Mouse (Mus musculus): ENCODE data around the gene Olfr223. TPM values are rescaled to one million over a fixed set of nuclear protein-coding genes. Genes with fewer than 3 reads are reported as not detected.

Olfr223 gene
- polyA plus RNA-seq, 1 experiment: not detected

DNA sequence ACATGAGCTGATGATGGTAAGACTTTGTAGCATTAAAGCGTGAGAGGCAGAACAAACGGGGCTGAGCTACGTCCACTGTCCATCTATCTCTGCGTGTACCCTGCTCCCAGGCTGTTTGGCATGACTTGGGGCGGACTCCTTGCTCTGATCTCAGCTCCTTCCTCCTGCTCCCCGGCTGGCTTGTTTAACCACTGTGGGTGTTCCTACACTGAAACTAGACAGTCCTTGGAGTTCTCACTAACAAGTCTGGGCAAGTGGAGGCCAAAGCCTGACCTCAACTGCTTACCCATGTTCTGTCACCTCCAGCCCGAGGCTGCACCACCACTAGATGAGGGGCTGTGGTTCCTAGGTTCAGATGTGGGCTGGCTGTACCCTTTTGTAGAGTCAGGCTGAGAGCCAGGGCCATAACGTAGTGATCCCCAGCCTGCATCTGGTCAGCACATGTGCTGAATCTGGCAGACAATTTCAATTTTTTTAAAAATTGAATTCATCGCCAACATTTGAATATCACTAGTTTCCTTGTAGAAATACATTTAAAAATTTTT lies 42.2 kb upstream of the Olfr223 start:
- no peak for DNase-seq (ENCODE audit: low read depth in 1 of 2, low spot score in 2 of 2)
- no peaks in the 10 kb centered on the region for H3K36me3 ChIP-seq (ENCODE audit: control insufficient read depth, insufficient read depth, low read length)
- peaks cover 2% of the 10 kb centered on the region; the same call in 1 of the 2 replicates for H3K4me1 ChIP-seq (ENCODE audit: control insufficient read depth, insufficient read depth, insufficient read length)
- H3K27me3 ChIP-seq (ENCODE audit: control insufficient read depth, insufficient read depth, low read length): no peaks in the 10 kb centered on the region
- no peak overlapping the region for H3K4me3 ChIP-seq (ENCODE audit: extremely low read depth, insufficient read depth, insufficient read length)
- TF ChIP-seq CTCF (IDR thresholded peaks at IDR 0.05; ENCODE audit: extremely low read depth, insufficient read depth, insufficient read length, insufficient replicate concordance) (no peak), POLR2A (IDR thresholded peaks at IDR 0.05; ENCODE audit: low read depth, low read length) (no peak)
- H3K27ac ChIP-seq (ENCODE audit: insufficient read depth, low read length): no peak overlapping the region
- WGBS: 79% methylated on average over 9 of the region's 9 CpGs

DNA sequence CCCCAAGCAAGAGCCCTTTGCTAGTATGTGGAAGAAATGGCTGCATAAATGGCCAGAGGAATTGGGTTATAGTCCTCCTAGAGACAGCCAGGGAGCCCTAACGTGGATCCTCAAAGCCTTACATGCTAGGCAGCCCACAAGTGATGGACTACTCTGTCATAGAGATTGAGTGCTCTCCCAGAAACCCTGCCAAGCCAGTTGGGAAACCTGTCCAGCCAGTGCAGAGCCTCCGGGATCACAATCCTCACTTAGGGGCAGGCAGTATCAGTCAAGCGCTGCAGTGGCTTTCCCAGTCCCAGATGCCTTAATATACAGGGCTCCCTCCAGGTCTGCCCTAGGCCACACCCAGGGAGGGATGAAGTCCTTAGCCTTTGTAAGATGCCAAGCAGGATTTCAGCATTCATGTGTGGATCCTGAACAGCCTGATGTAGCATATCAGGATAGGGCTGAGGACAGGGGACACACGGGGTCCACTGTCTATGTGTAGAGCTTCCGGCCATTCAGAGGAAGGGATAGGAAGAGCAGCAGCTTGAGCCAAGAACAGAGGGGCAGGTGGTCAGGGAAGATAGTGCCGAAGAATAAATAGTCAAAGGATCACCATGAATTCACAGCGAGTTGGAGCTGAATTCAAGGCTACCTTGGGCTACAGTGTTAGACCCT lies 41.0 kb upstream of the Olfr223 start:
- Histone ChIP-seq H3K27ac (ENCODE audit: insufficient read depth, low read length) (no peak overlapping the region), H3K4me1 (ENCODE audit: control insufficient read depth, insufficient read depth, insufficient read length) (peaks cover 2% of the 10 kb centered on the region; the same call in 1 of the 2 replicates)
- WGBS: 88% methylated on average over 7 of the region's 7 CpGs

GRCm38 (mm10) chr11:59633037-59633436 lies 39.9 kb upstream of the Olfr223 start:
- TF ChIP-seq POLR2A (IDR thresholded peaks at IDR 0.05; ENCODE audit: low read depth, low read length) (no peak), CTCF (IDR thresholded peaks at IDR 0.05; ENCODE audit: extremely low read depth, insufficient read depth, insufficient read length, insufficient replicate concordance) (peak; percentile 65; the same call in 1 of the 2 replicates)
- Histone ChIP-seq H3K27ac (ENCODE audit: insufficient read depth, low read length) (no peak overlapping the region), H3K4me3 (ENCODE audit: extremely low read depth, insufficient read depth, insufficient read length) (no peak overlapping the region), H3K27me3 (ENCODE audit: control insufficient read depth, insufficient read depth, low read length) (no peaks in the 10 kb centered on the region), H3K36me3 (ENCODE audit: control insufficient read depth, insufficient read depth, low read length) (no peaks in the 10 kb centered on the region), H3K4me1 (ENCODE audit: control insufficient read depth, insufficient read depth, insufficient read length) (peaks cover 2% of the 10 kb centered on the region; the same call in 1 of the 2 replicates)
- 26% methylated on average over 5 of the region's 5 CpGs for whole genome bisulfite sequencing
- DNase-seq (ENCODE audit: low read depth in 1 of 2, low spot score in 2 of 2): peak; percentile 25 to 37

More for the DNA sequence above, 41.0 kb upstream of the Olfr223 start:
- no peaks in the 10 kb centered on the region for H3K27me3 ChIP-seq (ENCODE audit: control insufficient read depth, insufficient read depth, low read length)
- H3K36me3 ChIP-seq (ENCODE audit: control insufficient read depth, insufficient read depth, low read length): no peaks in the 10 kb centered on the region
- no peak overlapping the region for H3K4me3 ChIP-seq (ENCODE audit: extremely low read depth, insufficient read depth, insufficient read length)
- TF ChIP-seq POLR2A (IDR thresholded peaks at IDR 0.05; ENCODE audit: low read depth, low read length): no peak
- no peak for TF ChIP-seq CTCF (IDR thresholded peaks at IDR 0.05; ENCODE audit: extremely low read depth, insufficient read depth, insufficient read length, insufficient replicate concordance)
- no peak for DNase-seq (ENCODE audit: low read depth in 1 of 2, low spot score in 2 of 2)

- Histone ChIP-seq H3K4me1 (ENCODE audit: control insufficient read depth, insufficient read depth, insufficient read length) (peaks cover 2% of the 10 kb centered on the region; the same call in 1 of the 2 replicates), H3K36me3 (ENCODE audit: control insufficient read depth, insufficient read depth, low read length) (no peaks in the 10 kb centered on the region), H3K27ac (ENCODE audit: insufficient read depth, low read length) (no peak overlapping the region), H3K4me3 (ENCODE audit: extremely low read depth, insufficient read depth, insufficient read length) (no peak overlapping the region), H3K27me3 (ENCODE audit: control insufficient read depth, insufficient read depth, low read length) (no peaks in the 10 kb centered on the region)
- no peak for DNase-seq (ENCODE audit: low read depth in 1 of 2, low spot score in 2 of 2)
- 87% methylated on average over 4 of the region's 4 CpGs for WGBS
- TF ChIP-seq CTCF (IDR thresholded peaks at IDR 0.05; ENCODE audit: extremely low read depth, insufficient read depth, insufficient read length, insufficient replicate concordance) (no peak), POLR2A (IDR thresholded peaks at IDR 0.05; ENCODE audit: low read depth, low read length) (no peak)
These were observed 38.9 kb upstream of the Olfr223 start for GRCm38 (mm10) chr11:59631980-59632379.

DNA sequence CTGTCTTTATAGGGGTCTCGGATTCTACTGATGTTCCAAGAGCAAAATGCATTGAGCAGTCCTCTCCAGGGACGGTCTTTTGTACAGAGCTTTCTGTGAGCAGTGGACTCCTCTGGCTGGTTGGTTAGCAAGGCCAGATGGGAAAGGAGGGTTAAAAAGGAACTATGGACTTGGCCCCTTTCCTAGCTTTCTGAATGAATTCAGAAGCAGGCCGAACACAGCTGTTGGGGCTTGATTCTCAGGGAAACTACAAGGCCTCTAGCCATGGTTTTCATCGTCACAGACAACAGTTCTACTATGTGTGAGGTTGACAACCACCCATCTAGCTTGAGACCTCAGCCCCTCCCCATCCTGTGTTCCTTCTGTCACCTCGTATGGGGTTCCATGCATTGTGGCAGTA lies 36.8 kb upstream of the Olfr223 start:
- DNase-seq (ENCODE audit: low read depth in 1 of 2, low spot score in 2 of 2): no peak
- 84% methylated on average over 5 of the region's 5 CpGs for WGBS

GRCm38 (mm10) chr11:59628177-59628576 lies 35.1 kb upstream of the Olfr223 start:
- Histone ChIP-seq H3K4me3 (ENCODE audit: extremely low read depth, insufficient read depth, insufficient read length) (no peak overlapping the region), H3K27me3 (ENCODE audit: control insufficient read depth, insufficient read depth, low read length) (no peaks in the 10 kb centered on the region), H3K27ac (ENCODE audit: insufficient read depth, low read length) (no peak overlapping the region), H3K36me3 (ENCODE audit: control insufficient read depth, insufficient read depth, low read length) (no peaks in the 10 kb centered on the region), H3K4me1 (ENCODE audit: control insufficient read depth, insufficient read depth, insufficient read length) (no peaks in the 10 kb centered on the region)
- TF ChIP-seq POLR2A (IDR thresholded peaks at IDR 0.05; ENCODE audit: low read depth, low read length) (no peak), CTCF (IDR thresholded peaks at IDR 0.05; ENCODE audit: extremely low read depth, insufficient read depth, insufficient read length, insufficient replicate concordance) (no peak)
- DNase-seq (ENCODE audit: low read depth in 1 of 2, low spot score in 2 of 2): no peak
- WGBS: 15% methylated on average over 5 of the region's 5 CpGs

More for the DNA sequence above, 36.8 kb upstream of the Olfr223 start:
- TF ChIP-seq CTCF (IDR thresholded peaks at IDR 0.05; ENCODE audit: extremely low read depth, insufficient read depth, insufficient read length, insufficient replicate concordance): no peak
- no peak for TF ChIP-seq POLR2A (IDR thresholded peaks at IDR 0.05; ENCODE audit: low read depth, low read length)
- Histone ChIP-seq H3K36me3 (ENCODE audit: control insufficient read depth, insufficient read depth, low read length) (no peaks in the 10 kb centered on the region), H3K27me3 (ENCODE audit: control insufficient read depth, insufficient read depth, low read length) (no peaks in the 10 kb centered on the region), H3K27ac (ENCODE audit: insufficient read depth, low read length) (no peak overlapping the region), H3K4me1 (ENCODE audit: control insufficient read depth, insufficient read depth, insufficient read length) (no peaks in the 10 kb centered on the region), H3K4me3 (ENCODE audit: extremely low read depth, insufficient read depth, insufficient read length) (no peak overlapping the region)

GRCm38 (mm10) chr11:59626192-59626591 lies 33.1 kb upstream of the Olfr223 start:
- no peak for DNase-seq (ENCODE audit: low read depth in 1 of 2, low spot score in 2 of 2)
- TF ChIP-seq POLR2A (IDR thresholded peaks at IDR 0.05; ENCODE audit: low read depth, low read length) (no peak), CTCF (IDR thresholded peaks at IDR 0.05; ENCODE audit: extremely low read depth, insufficient read depth, insufficient read length, insufficient replicate concordance) (no peak)
- Histone ChIP-seq H3K27ac (ENCODE audit: insufficient read depth, low read length) (no peak overlapping the region), H3K4me3 (ENCODE audit: extremely low read depth, insufficient read depth, insufficient read length) (no peak overlapping the region), H3K4me1 (ENCODE audit: control insufficient read depth, insufficient read depth, insufficient read length) (no peaks in the 10 kb centered on the region), H3K36me3 (ENCODE audit: control insufficient read depth, insufficient read depth, low read length) (no peaks in the 10 kb centered on the region), H3K27me3 (ENCODE audit: control insufficient read depth, insufficient read depth, low read length) (no peaks in the 10 kb centered on the region)
- 91% methylated on average over 7 of the region's 7 CpGs for WGBS

Measured in spleen, adult 2 months (tissue).